ENCODE assay signal across 19 mouse cellular contexts in the genomic region with DNA sequence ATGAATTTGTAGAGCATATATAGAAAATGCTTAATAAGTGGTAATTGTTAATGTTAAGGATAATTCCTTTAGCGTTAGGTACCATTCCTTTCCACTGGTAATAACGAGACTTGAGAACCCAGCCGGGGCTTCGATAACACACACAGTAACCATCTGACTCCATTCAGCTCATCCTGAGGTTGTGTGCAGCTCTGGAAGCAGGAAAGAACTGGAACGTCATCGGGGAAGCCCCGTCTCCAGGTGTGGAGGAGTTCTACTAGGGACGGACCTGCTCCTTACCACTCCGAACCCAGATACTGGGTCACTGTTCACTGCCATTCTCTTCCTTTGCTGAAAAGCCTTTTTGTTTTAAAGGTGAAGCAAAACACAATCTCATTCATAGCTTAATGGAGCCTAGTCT. TPM values are rescaled to one million over a fixed set of nuclear protein-coding genes. Genes with fewer than 3 reads are reported as not detected.
DNase-seq lines count a peak whose midpoint lies in the region; ATAC-seq and TF ChIP-seq lines count a peak whose summit lies in the region.
"Had no signal": no experiment of that assay in that cellular context is flagged by ENCODE, and none has a peak within 500 bp of the region (broad histone marks: within the 10 kb centered on the region; RNA-seq: fewer than 3 reads in every experiment).

No protein-coding gene starts in this region.

- no peak overlapping the region for H3K27ac ChIP-seq in hindbrain, embryonic 16.5 days (ENCODE audit: low read depth, low read length)
- H3K27ac ChIP-seq in hindbrain, embryonic 10.5 days: no peak overlapping the region
- H3K27ac ChIP-seq: embryonic facial prominence, embryonic 15.5 days; heart, adult 2 months; liver, embryonic 14.5 days; lung, embryonic 15.5 days had no signal

- peaks cover 6% of the 10 kb centered on the region for H3K4me1 ChIP-seq in hindbrain, embryonic 16.5 days (ENCODE audit: control insufficient read depth, insufficient read depth, low read depth, low read length)
- H3K4me1 ChIP-seq in hindbrain, embryonic 10.5 days (replicated peaks): peaks cover 7% of the 10 kb centered on the region; the same call in 1 of the 2 replicates
- peaks cover 75% of the 10 kb centered on the region for H3K4me1 ChIP-seq in E14TG2a.4 (replicated peaks; ENCODE audit: low read depth, low read length)

- no peaks in the 10 kb centered on the region for H3K9me3 ChIP-seq in hindbrain, embryonic 16.5 days (ENCODE audit: control insufficient read depth, low read length)
- H3K9me3 ChIP-seq in hindbrain, embryonic 10.5 days: no peaks in the 10 kb centered on the region
- peaks cover 6% of the 10 kb centered on the region; the same call in 1 of the 2 replicates for H3K9me3 ChIP-seq in E14TG2a.4 (ENCODE audit: low read length)
- H3K9me3 ChIP-seq: embryonic facial prominence, embryonic 15.5 days; lung, embryonic 15.5 days had no signal

- no peak for ATAC-seq in cerebellum, adult (ENCODE audit: insufficient number of reproducible peaks, low FRiP score, low TSS enrichment)
- ATAC-seq in hindbrain, embryonic 16.5 days: no peak

- peak overlapping the region; percentile 1 for H3K4me2 ChIP-seq in hindbrain, embryonic 16.5 days (ENCODE audit: low read length)
- H3K4me2 ChIP-seq: embryonic facial prominence, embryonic 15.5 days; lung, embryonic 15.5 days had no signal

- no peak overlapping the region for H3K9ac ChIP-seq in hindbrain, embryonic 16.5 days (ENCODE audit: low read depth, low read length)
- H3K9ac ChIP-seq: embryonic facial prominence, embryonic 15.5 days; liver, embryonic 14.5 days; lung, embryonic 15.5 days had no signal

- TF ChIP-seq CTCF in E14TG2a.4 (conservative IDR thresholded peaks at IDR 0.05; ENCODE audit: low read length): no peak

- WGBS in hindbrain, embryonic 16.5 days: 87% methylated on average over 9 of the region's 9 CpGs
- 89% methylated on average over 9 of the region's 9 CpGs for WGBS in hindbrain, embryonic 10.5 days

- H3K27me3 ChIP-seq in hindbrain, embryonic 16.5 days (replicated peaks; ENCODE audit: control insufficient read depth, insufficient read depth, low read length): no peaks in the 10 kb centered on the region; the same call in 1 of the 2 replicates
- H3K27me3 ChIP-seq in hindbrain, embryonic 10.5 days (ENCODE audit: insufficient read depth, poor library complexity, severe bottlenecking): peaks cover 57% of the 10 kb centered on the region
- H3K27me3 ChIP-seq in E14TG2a.4 (ENCODE audit: insufficient read depth, low read length): peaks cover 20% of the 10 kb centered on the region

- H3K36me3 ChIP-seq in hindbrain, embryonic 16.5 days (ENCODE audit: control insufficient read depth, insufficient read depth, low read length): no peaks in the 10 kb centered on the region
- no peaks in the 10 kb centered on the region for H3K36me3 ChIP-seq in hindbrain, embryonic 10.5 days
- peaks cover 5% of the 10 kb centered on the region for H3K36me3 ChIP-seq in E14TG2a.4 (ENCODE audit: insufficient read depth, low read length)
- H3K36me3 ChIP-seq: embryonic facial prominence, embryonic 15.5 days; lung, embryonic 15.5 days had no signal

- no peak overlapping the region; the same call in 1 of the 2 replicates for H3K4me3 ChIP-seq in hindbrain, embryonic 16.5 days (ENCODE audit: low read length)
- no peak overlapping the region for H3K4me3 ChIP-seq in hindbrain, embryonic 10.5 days
- H3K4me3 ChIP-seq in E14TG2a.4 (replicated peaks; ENCODE audit: low read length): peak overlapping the region; percentile 37
- H3K4me3 ChIP-seq: embryonic facial prominence, embryonic 15.5 days; heart, adult 2 months; lung, embryonic 15.5 days had no signal

- DNase-seq in cerebellum, adult 9-11 months: peak; percentile 31
- DNase-seq in hindbrain, embryonic 10.5 days (ENCODE audit: low spot score): no peak
- peak; percentile 43 for DNase-seq in brain, adult 2 months (ENCODE audit: low read depth, low spot score)
- DNase-seq in ovary, postnatal 36 days (ENCODE audit: low spot score): no peak
- DNase-seq: adrenal gland, adult 8-10 months; cerebellum, adult 11-12 months; gastrocnemius, postnatal 14 days; heart, adult 2 months; heart, postnatal 4 days; kidney, adult 8-10 months; kidney, postnatal 25 days; lung, postnatal 4 days; thymus, postnatal 25 days had no signal

RNA-seq across cellular contexts. Expression of a gene that starts 2.6 kb away (rescaled TPM):
- polyA plus RNA-seq in hindbrain, embryonic 16.5 days (2015; fragmentation: Nextera tagmentation; extraction: Ambion mirVana): 121 and 138 TPM in 2 replicates
- polyA plus RNA-seq in hindbrain, embryonic 10.5 days (2016; fragmentation: Nextera tagmentation; extraction: Ambion mirVana): 4.1 and 6.9 TPM in 2 replicates

Comparison
In these comparisons a context has a peak if more than half of its experiments do, and no peak if none do; other contexts are left out.
1. RNA of a gene that starts 2.6 kb away (polyA plus RNA-seq): 121 to 138 TPM in hindbrain, embryonic 16.5 days; 4.1 to 6.9 TPM in hindbrain, embryonic 10.5 days; every median in the first group is over 10 times any median in the second.
2. DNase-seq: peak in cerebellum, adult 9-11 months (single experiment) and brain, adult 2 months (single experiment); none in hindbrain, embryonic 10.5 days (single experiment) and ovary, postnatal 36 days (single experiment).